Mouse (Mus musculus) midbrain, embryonic 12.5 days (tissue): Measurements from ENCODE around the gene Ctns. TPM values are rescaled to one million over a fixed set of nuclear protein-coding genes. Genes with fewer than 3 reads are reported as not detected.

Source experiments
- ATAC-seq: fragments of 200-750 bp; cut with Nextera tagmentation; 2 replicates; pipeline ENCODE4 v1.8.0; 2017; ENCODE audit warnings: low read depth, moderate TSS enrichment, moderate library complexity; ENCODE audit not compliant: low FRiP score
- H3K27ac ChIP-seq: fragments of 300-500 bp; sonication (generic); replicated peaks from 2 replicates; pipeline ENCODE4 v1.5.1; 2016; ENCODE audit warnings: mild to moderate bottlenecking
- H3K27me3 ChIP-seq: fragments of 300-500 bp; sonication (generic); 2 replicates; pipeline ENCODE4 v1.6.1; 2016; ENCODE audit warnings: mild to moderate bottlenecking
- H3K36me3 ChIP-seq: fragments of 300-500 bp; sonication (generic); 2 replicates; pipeline ENCODE4 v1.6.1; 2016
- H3K4me1 ChIP-seq: fragments of 300-500 bp; sonication (generic); 2 replicates; pipeline ENCODE4 v1.6.1; 2016
- H3K4me2 ChIP-seq: fragments of 300-500 bp; sonication (generic); replicated peaks from 2 replicates; pipeline ENCODE4 v1.6.1; 2016; ENCODE audit warnings: mild to moderate bottlenecking, moderate library complexity
- H3K4me3 ChIP-seq: fragments of 300-500 bp; sonication (generic); 2 replicates; pipeline ENCODE4 v1.5.1; 2016; ENCODE audit warnings: mild to moderate bottlenecking
- H3K9ac ChIP-seq: fragments of 300-500 bp; sonication (generic); replicated peaks from 2 replicates; pipeline ENCODE4 v1.6.1; 2016; ENCODE audit warnings: mild to moderate bottlenecking, moderate library complexity
- H3K9me3 ChIP-seq: fragments of 300-500 bp; sonication (generic); 2 replicates; pipeline ENCODE4 v1.6.1; 2016; ENCODE audit warnings: mild to moderate bottlenecking
- WGBS: fragments of 180-500 bp; shearing (Covaris S2); methylation state at CpG from one replicate; pipeline ENCODE4 v1.1.7; 2016; 5-methylcytosine and 5-hydroxymethylcytosine counted together
- polyA plus RNA-seq: library from polyadenylated mRNA; unstranded; fragments of >200 nt; fragmentation: Nextera tagmentation; extraction: Ambion mirVana; gene quantifications from 2 replicates; pipeline ENCODE4 v1.2.1, GENCODE M21; 2016

Ctns gene
- polyA plus RNA-seq, 1 experiment from 2014 or later, result 23.1 TPM

- H3K36me3 ChIP-seq, result no peaks in the 10 kb centered on the region
Measured at GRCm38 (mm10) chr11:73220651-73221050, 21.8 kb upstream of the Ctns start.

GRCm38 (mm10) chr11:73219671-73220070, 20.8 kb upstream of the Ctns start:
- WGBS, result 53% methylated on average over 2 of the region's 2 CpGs
- Histone ChIP-seq H3K36me3 (no peaks in the 10 kb centered on the region), H3K27me3 (no peaks in the 10 kb centered on the region), H3K4me1 (no peaks in the 10 kb centered on the region), H3K4me3 (no peak overlapping the region), H3K9me3 (no peaks in the 10 kb centered on the region), H3K27ac (no peak overlapping the region), H3K9ac (no peak overlapping the region), H3K4me2 (no peak overlapping the region)
- no peak for ATAC-seq

More at GRCm38 (mm10) chr11:73220651-73221050, 21.8 kb upstream of the Ctns start:
- 97% methylated on average over 1 of the region's 1 CpGs for WGBS
- Histone ChIP-seq H3K9ac (no peak overlapping the region), H3K27ac (no peak overlapping the region), H3K9me3 (no peaks in the 10 kb centered on the region), H3K27me3 (no peaks in the 10 kb centered on the region), H3K4me2 (no peak overlapping the region), H3K4me3 (no peak overlapping the region), H3K4me1 (no peaks in the 10 kb centered on the region)
- ATAC-seq, result no peak

GRCm38 (mm10) chr11:73213956-73214355, 15.1 kb upstream of the Ctns start:
- Histone ChIP-seq H3K4me3 (no peak overlapping the region), H3K27me3 (no peaks in the 10 kb centered on the region), H3K27ac (no peak overlapping the region), H3K36me3 (no peaks in the 10 kb centered on the region), H3K4me2 (no peak overlapping the region), H3K9me3 (no peaks in the 10 kb centered on the region), H3K9ac (no peak overlapping the region), H3K4me1 (no peaks in the 10 kb centered on the region)
- WGBS, result 88% methylated on average over 3 of the region's 3 CpGs
- ATAC-seq, result no peak

GRCm38 (mm10) chr11:73207621-73208020, 8.8 kb upstream of the Ctns start:
- H3K27me3 ChIP-seq, result no peaks in the 10 kb centered on the region
- no peak overlapping the region for H3K27ac ChIP-seq
- H3K4me2 ChIP-seq, result no peak overlapping the region
- no peaks in the 10 kb centered on the region for H3K36me3 ChIP-seq
- no peak overlapping the region for H3K9ac ChIP-seq
- no peaks in the 10 kb centered on the region for H3K4me1 ChIP-seq
- no peaks in the 10 kb centered on the region for H3K9me3 ChIP-seq
- ATAC-seq, result no peak
- WGBS, result 91% methylated on average over 2 of the region's 2 CpGs
- no peak overlapping the region for H3K4me3 ChIP-seq

GRCm38 (mm10) chr11:73205194-73205593, 6.4 kb upstream of the Ctns start:
- Histone ChIP-seq H3K9me3 (no peaks in the 10 kb centered on the region), H3K27me3 (peaks cover 1% of the 10 kb centered on the region; the same call in 1 of the 2 replicates), H3K27ac (no peak overlapping the region), H3K36me3 (no peaks in the 10 kb centered on the region), H3K9ac (no peak overlapping the region), H3K4me2 (no peak overlapping the region), H3K4me1 (no peaks in the 10 kb centered on the region), H3K4me3 (no peak overlapping the region)
- 79% methylated on average over 7 of the region's 7 CpGs for WGBS
- ATAC-seq, result no peak

GRCm38 (mm10) chr11:73203895-73204294, 5.1 kb upstream of the Ctns start:
- no peak overlapping the region for H3K4me2 ChIP-seq
- no peak for ATAC-seq
- H3K36me3 ChIP-seq, result no peaks in the 10 kb centered on the region
- H3K9me3 ChIP-seq, result no peaks in the 10 kb centered on the region
- H3K4me3 ChIP-seq, result no peak overlapping the region
- H3K4me1 ChIP-seq, result peaks cover 5% of the 10 kb centered on the region
- H3K9ac ChIP-seq, result no peak overlapping the region
- H3K27me3 ChIP-seq, result peaks cover 7% of the 10 kb centered on the region; the same call in 1 of the 2 replicates
- H3K27ac ChIP-seq, result no peak overlapping the region
- 86% methylated on average over 8 of the region's 8 CpGs for WGBS

GRCm38 (mm10) chr11:73201597-73201996, 2.8 kb upstream of the Ctns start:
- Histone ChIP-seq H3K4me2 (no peak overlapping the region), H3K4me1 (peaks cover 13% of the 10 kb centered on the region), H3K27me3 (peaks cover 7% of the 10 kb centered on the region; the same call in 1 of the 2 replicates), H3K9ac (no peak overlapping the region), H3K36me3 (no peaks in the 10 kb centered on the region), H3K4me3 (no peak overlapping the region), H3K9me3 (no peaks in the 10 kb centered on the region), H3K27ac (no peak overlapping the region)
- 34% methylated on average over 4 of the region's 4 CpGs for WGBS
- no peak for ATAC-seq

GRCm38 (mm10) chr11:73201021-73201420, 2.2 kb upstream of the Ctns start:
- Histone ChIP-seq H3K27ac (no peak overlapping the region), H3K9me3 (no peaks in the 10 kb centered on the region), H3K9ac (no peak overlapping the region), H3K27me3 (peaks cover 7% of the 10 kb centered on the region; the same call in 1 of the 2 replicates), H3K36me3 (no peaks in the 10 kb centered on the region), H3K4me2 (no peak overlapping the region), H3K4me1 (peaks cover 13% of the 10 kb centered on the region), H3K4me3 (no peak overlapping the region)
- 76% methylated on average over 2 of the region's 2 CpGs for WGBS
- ATAC-seq, result no peak

- H3K4me1 ChIP-seq, result peaks cover 13% of the 10 kb centered on the region
- peak overlapping the region; percentile 62 for H3K4me3 ChIP-seq
- H3K36me3 ChIP-seq, result peaks cover 4% of the 10 kb centered on the region
- no peak for ATAC-seq
- H3K4me2 ChIP-seq, result peak overlapping the region; percentile 90
- no peaks in the 10 kb centered on the region for H3K9me3 ChIP-seq
- H3K9ac ChIP-seq, result peak overlapping the region; percentile 72; the same call in 1 of the 2 replicates
- H3K27ac ChIP-seq, result no peak overlapping the region
- H3K27me3 ChIP-seq, result peaks cover 7% of the 10 kb centered on the region; the same call in 1 of the 2 replicates
- 7% methylated on average over 12 of the region's 12 CpGs for WGBS
Measured at GRCm38 (mm10) chr11:73199879-73200278, 1.0 kb upstream of the Ctns start.

- Histone ChIP-seq H3K4me2 (peak within 1 kb of the TSS; percentile 90), H3K36me3 (peaks cover 4% of the 10 kb centered on the region), H3K9me3 (no peaks in the 10 kb centered on the region), H3K4me3 (peak within 1 kb of the TSS; percentile 62), H3K4me1 (peaks cover 13% of the 10 kb centered on the region), H3K9ac (peak within 1 kb of the TSS; percentile 72), H3K27ac (no peak within 1 kb of the TSS), H3K27me3 (peaks cover 7% of the 10 kb centered on the region; the same call in 1 of the 2 replicates)
- ATAC-seq, result peak; percentile 98
- under 1% methylated on average over 28 of the region's 32 CpGs for WGBS
Measured at GRCm38 (mm10) chr11:73199230-73199712, 429 bp upstream of the Ctns start, which contains the start of gene Shpk. TSS of gene Shpk (plus strand) at chr11:73199460.

- Histone ChIP-seq H3K4me1 (peaks cover 13% of the 10 kb centered on the region), H3K9me3 (no peaks in the 10 kb centered on the region), H3K4me2 (peak overlapping the region; percentile 90), H3K27ac (no peak overlapping the region), H3K27me3 (peaks cover 7% of the 10 kb centered on the region; the same call in 1 of the 2 replicates), H3K4me3 (peak overlapping the region; percentile 62), H3K9ac (peak overlapping the region; percentile 72), H3K36me3 (peaks cover 4% of the 10 kb centered on the region)
- no peak for ATAC-seq
- 0% methylated on average over 1 of the region's 1 CpGs for WGBS
Measured at GRCm38 (mm10) chr11:73198190-73198589, 652 bp downstream of the Ctns start.

- WGBS, result 78% methylated on average over 2 of the region's 2 CpGs
- Histone ChIP-seq H3K9me3 (no peaks in the 10 kb centered on the region), H3K4me1 (peaks cover 9% of the 10 kb centered on the region; the same call in 1 of the 2 replicates), H3K27me3 (no peaks in the 10 kb centered on the region), H3K27ac (no peak overlapping the region), H3K4me3 (no peak overlapping the region), H3K4me2 (no peak overlapping the region), H3K36me3 (peaks cover 23% of the 10 kb centered on the region), H3K9ac (no peak overlapping the region)
- no peak for ATAC-seq
Measured at GRCm38 (mm10) chr11:73194444-73194843, 4.4 kb downstream of the Ctns start.

- Histone ChIP-seq H3K9me3 (no peaks in the 10 kb centered on the region), H3K4me3 (no peak overlapping the region), H3K27me3 (no peaks in the 10 kb centered on the region), H3K4me2 (no peak overlapping the region), H3K4me1 (peaks cover 3% of the 10 kb centered on the region; the same call in 1 of the 2 replicates), H3K36me3 (peaks cover 35% of the 10 kb centered on the region), H3K9ac (no peak overlapping the region), H3K27ac (no peak overlapping the region)
- WGBS, result 80% methylated on average over 6 of the region's 6 CpGs
- ATAC-seq, result no peak
Measured at GRCm38 (mm10) chr11:73193047-73193446, 5.8 kb downstream of the Ctns start.
